Mouse (Mus musculus) forebrain, postnatal 0 days (tissue): ENCODE data around the gene Tbx2. TPM values are rescaled to one million over a fixed set of nuclear protein-coding genes. Genes with fewer than 3 reads are reported as not detected.

Experiments
- ATAC-seq: fragments of 200-750 bp; cut with Nextera tagmentation; 2 replicates; pipeline ENCODE4 v1.8.0; 2017; ENCODE audit warnings: mild to moderate bottlenecking, moderate library complexity
- DNase-seq: peaks from one replicate; pipeline ENCODE4 v3.0.0-alpha.2; 2015
- H3K27ac ChIP-seq: fragments of 300-500 bp; sonication (generic); 2 replicates; pipeline ENCODE4 v1.5.1; 2014; ENCODE audit warnings: low read depth, mild to moderate bottlenecking, antibody characterized with exemption, low read length, moderate library complexity, mixed read lengths
- H3K27me3 ChIP-seq: fragments of 300-500 bp; sonication (generic); 2 replicates; pipeline ENCODE4 v1.6.1; 2014; ENCODE audit warnings: mild to moderate bottlenecking, low read length, mixed read lengths; ENCODE audit not compliant: insufficient read depth
- H3K36me3 ChIP-seq: fragments of 300-500 bp; sonication (generic); 2 replicates; pipeline ENCODE4 v1.6.1; 2014; ENCODE audit warnings: mild to moderate bottlenecking, moderate library complexity; ENCODE audit not compliant: insufficient read depth
- H3K4me1 ChIP-seq: fragments of 300-500 bp; sonication (generic); 2 replicates; pipeline ENCODE4 v1.6.1; 2014; ENCODE audit warnings: antibody characterized with exemption; ENCODE audit not compliant: insufficient read depth
- H3K4me2 ChIP-seq: fragments of 300-500 bp; sonication (generic); 2 replicates; pipeline ENCODE4 v1.6.1; 2014; ENCODE audit warnings: low read depth, mild to moderate bottlenecking, moderate library complexity
- H3K4me3 ChIP-seq: fragments of 300-500 bp; sonication (generic); 2 replicates; pipeline ENCODE4 v1.5.1; 2014; ENCODE audit warnings: low read depth, low read length, mixed read lengths
- H3K9ac ChIP-seq: fragments of 300-500 bp; sonication (generic); 2 replicates; pipeline ENCODE4 v1.6.1; 2014; ENCODE audit warnings: mild to moderate bottlenecking
- H3K9me3 ChIP-seq: fragments of 300-500 bp; sonication (generic); 2 replicates; pipeline ENCODE4 v1.6.1; 2016; ENCODE audit warnings: low read length
- CTCF ChIP-seq: sonication (generic); IDR thresholded peaks from 2 replicates; pipeline ENCODE4 v1.5.1; 2016; ENCODE audit warnings: antibody characterized with exemption, control low read depth, low read depth
- WGBS: fragments of 180-500 bp; shearing (Covaris S2); extraction: QIAGEN DNeasy Blood & Tissue Kit; methylation state at CpG from one replicate; pipeline ENCODE4 v1.1.7; 2014; 5-methylcytosine and 5-hydroxymethylcytosine counted together
- polyA plus RNA-seq: library from polyadenylated mRNA; unstranded; fragments of >200 nt; fragmentation: Nextera tagmentation; extraction: Ambion mirVana; gene quantifications from 2 replicates; pipeline ENCODE4 v1.2.1, GENCODE M21; 2015
- total RNA-seq: library from RNA; depleted of rRNA; stranded (reverse); fragments of >200 nt; gene quantifications from 2 replicates; pipeline ENCODE4 v1.2.3, GENCODE M21; 2014

Gene Tbx2
- total and polyA plus RNA-seq, 2 experiments from 2014 or later: 0.44 to 5.1 TPM

GRCm38 (mm10) chr11:85840031-85840802, 7.9 kb downstream of the Tbx2 start:
- Histone ChIP-seq H3K27ac (no peak overlapping the region), H3K9ac (no peak overlapping the region), H3K36me3 (no peaks in the 10 kb centered on the region), H3K4me1 (peaks cover 4% of the 10 kb centered on the region; the same call in 1 of the 2 replicates), H3K27me3 (peaks cover 92% of the 10 kb centered on the region), H3K4me2 (no peak overlapping the region), H3K4me3 (no peak overlapping the region), H3K9me3 (no peaks in the 10 kb centered on the region)
- WGBS: 6% methylated on average over 27 of the region's 27 CpGs
- no peak for TF ChIP-seq CTCF
- DNase-seq (no peak), ATAC-seq (no peak)

DNA sequence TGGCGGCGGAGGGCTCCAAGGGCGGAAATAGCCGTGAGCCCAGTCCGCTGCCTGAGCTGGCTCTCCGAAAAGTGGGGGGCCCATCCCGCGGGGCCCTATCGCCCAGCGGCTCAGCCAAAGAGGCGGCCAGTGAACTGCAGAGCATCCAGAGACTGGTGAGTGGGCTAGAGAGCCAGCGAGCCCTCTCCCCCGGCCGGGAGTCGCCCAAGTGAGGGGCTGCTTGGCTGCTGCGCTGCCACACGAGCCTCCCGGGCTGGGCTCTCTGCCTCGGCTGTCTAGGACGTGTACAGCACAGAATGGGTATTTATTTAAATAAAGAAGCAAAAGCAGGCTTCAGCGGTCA, 8.4 kb downstream of the Tbx2 start:
- Histone ChIP-seq H3K27me3 (peaks cover 92% of the 10 kb centered on the region), H3K9me3 (no peaks in the 10 kb centered on the region), H3K36me3 (no peaks in the 10 kb centered on the region), H3K9ac (no peak overlapping the region), H3K4me3 (no peak overlapping the region), H3K27ac (no peak overlapping the region), H3K4me1 (peaks cover 4% of the 10 kb centered on the region; the same call in 1 of the 2 replicates), H3K4me2 (no peak overlapping the region)
- DNase-seq (no peak), ATAC-seq (no peak)
- WGBS: 2% methylated on average over 21 of the region's 21 CpGs
- TF ChIP-seq CTCF: no peak

- no peak for DNase-seq
- no peaks in the 10 kb centered on the region for H3K36me3 ChIP-seq
- H3K4me1 ChIP-seq: peaks cover 4% of the 10 kb centered on the region; the same call in 1 of the 2 replicates
- TF ChIP-seq CTCF: no peak
- no peaks in the 10 kb centered on the region for H3K9me3 ChIP-seq
- H3K9ac ChIP-seq: no peak overlapping the region
- no peak for ATAC-seq
- no peak overlapping the region for H3K4me2 ChIP-seq
- WGBS: 10% methylated on average over 8 of the region's 8 CpGs
- H3K4me3 ChIP-seq: no peak overlapping the region
- H3K27me3 ChIP-seq: peaks cover 91% of the 10 kb centered on the region
- no peak overlapping the region for H3K27ac ChIP-seq
Measured at GRCm38 (mm10) chr11:85841211-85841681, 8.9 kb downstream of the Tbx2 start.

DNA sequence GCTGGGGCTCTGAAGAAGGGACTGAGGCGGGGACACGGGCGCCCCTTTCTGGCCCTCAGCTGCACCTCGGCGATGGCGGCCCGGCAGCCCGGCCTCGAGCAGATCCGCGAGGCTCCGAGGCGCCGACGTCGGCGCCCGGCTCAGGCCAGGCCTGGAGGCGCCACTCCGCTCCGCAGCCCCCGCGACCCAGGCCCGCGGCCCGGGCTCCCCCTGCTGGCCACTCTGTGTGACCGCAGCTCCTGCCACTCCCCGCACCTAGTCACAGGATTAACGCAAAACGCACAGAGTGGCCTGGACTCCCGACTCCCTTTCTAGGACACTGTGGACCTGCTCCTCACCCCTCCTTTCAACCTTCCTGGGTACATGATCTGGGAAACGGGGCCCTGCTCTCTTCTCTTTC, 9.6 kb downstream of the Tbx2 start:
- ATAC-seq (peak; percentile 75), DNase-seq (peak; percentile 80)
- H3K9me3 ChIP-seq: no peaks in the 10 kb centered on the region
- H3K36me3 ChIP-seq: no peaks in the 10 kb centered on the region
- H3K4me3 ChIP-seq: peak overlapping the region; percentile 30
- peaks cover 4% of the 10 kb centered on the region; the same call in 1 of the 2 replicates for H3K4me1 ChIP-seq
- peak overlapping the region; percentile 57 for H3K4me2 ChIP-seq
- H3K9ac ChIP-seq: no peak overlapping the region
- TF ChIP-seq CTCF: peak; percentile 80
- H3K27me3 ChIP-seq: peaks cover 92% of the 10 kb centered on the region
- WGBS: 2% methylated on average over 31 of the region's 32 CpGs
- H3K27ac ChIP-seq: no peak overlapping the region

GRCm38 (mm10) chr11:85842596-85843346, 10.4 kb downstream of the Tbx2 start:
- peaks cover 4% of the 10 kb centered on the region; the same call in 1 of the 2 replicates for H3K4me1 ChIP-seq
- H3K27me3 ChIP-seq: peaks cover 93% of the 10 kb centered on the region
- H3K27ac ChIP-seq: no peak overlapping the region
- ATAC-seq: no peak
- no peak for TF ChIP-seq CTCF
- H3K4me3 ChIP-seq: no peak overlapping the region
- WGBS: 4% methylated on average over 24 of the region's 24 CpGs
- H3K9ac ChIP-seq: no peak overlapping the region
- no peaks in the 10 kb centered on the region for H3K36me3 ChIP-seq
- no peak for DNase-seq
- H3K9me3 ChIP-seq: no peaks in the 10 kb centered on the region
- peak overlapping the region; percentile 61; the same call in 1 of the 2 replicates for H3K4me2 ChIP-seq

DNA sequence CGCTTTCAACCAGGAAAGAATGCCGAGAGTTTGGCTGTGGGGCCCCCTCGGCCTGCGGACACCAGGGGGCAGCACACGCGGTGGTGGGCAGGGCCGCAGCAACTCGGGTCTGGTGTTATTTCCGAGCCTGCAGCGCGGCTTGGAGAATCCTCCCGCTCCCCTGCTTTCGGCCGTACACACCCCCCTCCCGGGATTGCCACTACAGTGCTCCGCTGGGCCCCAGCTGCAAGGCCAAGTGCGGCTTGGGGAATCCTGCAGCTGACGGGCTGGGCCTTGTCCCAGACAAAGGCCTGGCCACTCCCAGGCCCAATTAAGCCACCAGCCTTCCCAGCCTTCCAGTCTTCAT, 11.0 kb downstream of the Tbx2 start:
- peak; percentile 83 for TF ChIP-seq CTCF
- H3K27me3 ChIP-seq: peaks cover 87% of the 10 kb centered on the region
- no peak overlapping the region for H3K9ac ChIP-seq
- H3K4me3 ChIP-seq: peak overlapping the region; percentile 14; the same call in 1 of the 2 replicates
- peak; percentile 67 for DNase-seq
- H3K4me2 ChIP-seq: peak overlapping the region; percentile 61
- H3K36me3 ChIP-seq: no peaks in the 10 kb centered on the region
- 0% methylated on average over 18 of the region's 18 CpGs for WGBS
- peak; percentile 30; the same call in 1 of the 2 replicates for ATAC-seq
- H3K27ac ChIP-seq: no peak overlapping the region
- peaks cover 4% of the 10 kb centered on the region; the same call in 1 of the 2 replicates for H3K4me1 ChIP-seq
- H3K9me3 ChIP-seq: no peaks in the 10 kb centered on the region
